Mouse (Mus musculus): Measurements from ENCODE around the gene Selp.

GRCm38 (mm10) chr1:164110591-164111329, 4.3 kb upstream of the Selp start:
- no peak for TF ChIP-seq CTCF (IDR thresholded peaks at IDR 0.05)
- TF ChIP-seq POLR2A (IDR thresholded peaks at IDR 0.05; ENCODE audit: insufficient read depth, low read depth, low read length): no peak

Measured in heart, adult 2 months (tissue).